Mouse (Mus musculus) left cerebral cortex, adult 6 months (tissue): ENCODE measurements around the gene Olfr1325. TPM values are rescaled to one million over a fixed set of nuclear protein-coding genes. Genes with fewer than 3 reads are reported as not detected.

Source experiments
- long read RNA-seq, 2 experiments: library from polyadenylated mRNA; unstranded; transcript quantifications; one replicate each; pipeline ENCODE4 v2.0.0; 2019 to 2020
- polyA plus RNA-seq: library from polyadenylated mRNA; unstranded; fragments of <200 nt; fragmentation: Nextera tagmentation; gene quantifications from 2 replicates; pipeline ENCODE4 v1.2.3, GENCODE M21; 2021

Olfr1325 gene
- polyA plus RNA-seq, result not detected in 2 replicates
- long read RNA-seq, experiment 1, result 0 reads
- long read RNA-seq, experiment 2, result 0 reads

GRCm38 (mm10) chrX:74592379-74592778 lies at the start of gene Olfr1325:
Olfr1325 (plus strand) TSS chrX:74592679.

GRCm38 (mm10) chrX:74574788-74575187 lies 17.7 kb upstream of the Olfr1325 start, which contains the start of gene Olfr1326-ps1:
Olfr1326-ps1 (minus strand) TSS chrX:74574888.

GRCm38 (mm10) chrX:74645466-74646323 lies 53.2 kb downstream of the Olfr1325 start, which contains the start of gene Gm5640:
Gm5640 (minus strand) TSS chrX:74645635.

Other genes starting within 250 kb of the Olfr1325 start
- 47.9 and 50.4 TPM in 2 replicates for gene Lage3, start 239.1 kb upstream of the Olfr1325 start, polyA plus RNA-seq
- 110 and 116 TPM in 2 replicates for gene Ubl4a, start 219.5 kb upstream of the Olfr1325 start, polyA plus RNA-seq
- 3.3 and 3.8 TPM in 2 replicates for gene Slc10a3, start 219.3 kb upstream of the Olfr1325 start, polyA plus RNA-seq
- gene Fam3a, start 199.4 kb upstream of the Olfr1325 start, polyA plus RNA-seq, result 17.4 and 21.2 TPM in 2 replicates
- 7.3 and 10.4 TPM in 2 replicates for gene Ikbkg, start 199.4 kb upstream of the Olfr1325 start, polyA plus RNA-seq
- 17.4 and 18.3 TPM in 2 replicates for gene G6pdx, start 163.5 kb upstream of the Olfr1325 start, polyA plus RNA-seq
- not detected in 2 replicates for gene Gm6880, start 111.3 kb upstream of the Olfr1325 start, polyA plus RNA-seq
- not detected in 2 replicates for gene Olfr1326-ps1, start 17.8 kb upstream of the Olfr1325 start, polyA plus RNA-seq
- gene Gm5640, start 53.0 kb downstream of the Olfr1325 start, polyA plus RNA-seq, result 0.04 TPM in 1 of 2 replicates, not detected in the other
- not detected in 2 replicates for gene Gm6890, start 148.2 kb downstream of the Olfr1325 start, polyA plus RNA-seq
- not detected in 2 replicates for gene Gm5936, start 244.5 kb downstream of the Olfr1325 start, polyA plus RNA-seq